Mouse (Mus musculus) G1E-ER4 (cell line): ENCODE data around the gene Kcnh2. TPM values are rescaled to one million over a fixed set of nuclear protein-coding genes. Genes with fewer than 3 reads are reported as not detected.

Experiments
- GATA1 ChIP-seq: IDR thresholded peaks from one replicate; pipeline ENCODE4 v1.8.0; 2012; ENCODE audit warnings: low read length, inconsistent platforms
- polyA plus RNA-seq: library from polyadenylated mRNA; stranded (reverse); fragments of >175 nt; gene quantifications from 2 replicates; pipeline ENCODE4 v1.2.3, GENCODE M21; 2012

Gene Kcnh2
- polyA plus RNA-seq, 1 experiment, result 4.3 TPM

DNA sequence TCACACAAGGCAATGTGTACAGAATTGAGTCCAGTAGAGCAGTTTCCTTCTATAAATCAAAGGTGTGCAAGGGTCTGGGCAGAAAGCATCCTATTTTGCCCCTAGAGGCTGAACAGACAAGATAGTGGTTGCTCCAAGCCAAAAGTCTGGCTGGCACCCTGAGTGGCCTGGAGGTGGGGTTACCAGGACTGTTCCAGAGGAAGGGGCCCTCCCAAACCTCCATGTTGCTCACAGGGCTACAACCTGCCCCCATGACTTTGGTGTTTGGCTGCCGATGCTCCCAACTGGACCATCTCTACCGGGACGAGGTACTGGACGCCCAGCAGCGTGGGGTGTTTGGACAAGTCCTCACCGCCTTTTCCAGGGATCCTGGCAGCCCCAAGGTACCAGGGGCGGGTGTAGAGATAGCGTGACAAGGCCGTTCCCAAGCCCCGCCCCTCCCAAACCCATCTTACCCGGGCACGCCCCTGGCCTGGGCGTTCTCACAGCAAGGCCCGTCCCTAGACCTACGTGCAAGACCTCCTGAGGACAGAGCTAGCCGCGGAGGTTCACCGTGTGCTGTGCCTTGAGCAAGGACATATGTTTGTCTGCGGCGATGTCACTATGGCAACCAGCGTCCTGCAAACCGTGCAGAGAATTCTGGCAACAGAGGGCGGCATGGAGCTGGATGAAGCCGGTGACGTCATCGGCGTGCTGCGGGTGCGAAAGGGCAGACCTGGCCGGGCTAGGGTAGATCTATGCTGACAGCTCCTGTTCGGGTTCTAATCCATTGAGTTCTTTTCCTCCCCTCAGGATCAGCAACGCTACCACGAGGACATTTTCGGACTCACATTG, 31.8 kb upstream of the Kcnh2 start:
- TF ChIP-seq GATA1, result no peak

DNA sequence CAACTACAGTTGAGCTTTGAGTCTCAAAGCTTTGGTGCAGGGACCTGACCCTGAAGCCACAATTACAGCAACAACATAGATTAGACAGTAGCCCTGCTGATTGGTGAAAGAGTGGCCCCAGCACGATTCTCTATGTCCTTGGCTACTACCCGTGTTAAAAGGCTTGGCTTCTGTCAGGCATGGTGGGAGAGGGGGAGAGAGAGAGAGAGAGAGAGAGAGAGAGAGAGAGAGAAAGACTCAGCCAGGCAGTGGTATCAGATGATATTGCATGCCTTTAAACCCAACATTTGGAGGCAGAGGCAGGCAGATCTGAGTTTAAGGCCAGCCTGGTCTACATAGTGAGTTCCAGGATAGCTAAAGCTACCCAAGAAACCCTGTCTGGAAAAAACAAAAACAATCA, 30.6 kb upstream of the Kcnh2 start:
- TF ChIP-seq GATA1, result no peak

DNA sequence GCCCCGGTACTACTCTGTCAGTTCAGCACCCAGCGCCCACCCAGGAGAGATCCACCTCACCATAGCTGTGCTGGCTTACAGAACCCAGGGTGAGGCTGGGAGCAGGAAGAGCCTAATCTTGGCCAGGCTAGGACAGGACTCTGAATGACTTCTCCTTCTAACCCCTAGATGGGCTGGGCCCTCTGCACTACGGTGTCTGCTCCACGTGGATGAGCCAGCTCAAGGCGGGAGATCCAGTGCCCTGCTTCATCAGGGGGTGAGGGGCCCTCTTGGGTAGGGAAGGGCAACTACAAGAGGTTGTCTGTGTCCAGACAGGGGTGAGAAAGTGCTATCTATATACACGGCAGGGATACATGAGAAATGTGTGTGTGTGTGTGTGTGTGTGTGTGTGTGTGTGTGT, 30.1 kb upstream of the Kcnh2 start:
- no peak for TF ChIP-seq GATA1

DNA sequence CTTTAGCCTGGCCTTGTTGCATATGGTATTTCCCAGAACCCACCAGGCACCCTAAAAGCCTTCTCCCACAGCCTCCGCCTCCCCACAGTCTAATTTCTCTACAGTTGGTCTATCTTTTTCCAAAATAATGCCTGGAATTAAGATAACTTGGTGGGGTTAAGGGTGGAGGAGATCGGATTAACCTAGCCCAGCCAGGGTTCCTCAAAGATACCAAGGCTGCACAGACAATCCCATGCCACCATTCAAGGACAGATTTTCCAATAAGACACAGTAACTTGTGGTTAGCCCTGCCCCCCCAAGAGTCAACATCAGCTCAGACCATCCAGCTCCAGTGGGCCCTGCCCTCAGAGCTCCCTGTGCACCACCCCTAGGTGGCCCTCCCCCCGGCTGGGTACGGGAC, 29.1 kb upstream of the Kcnh2 start:
- TF ChIP-seq GATA1, result no peak

DNA sequence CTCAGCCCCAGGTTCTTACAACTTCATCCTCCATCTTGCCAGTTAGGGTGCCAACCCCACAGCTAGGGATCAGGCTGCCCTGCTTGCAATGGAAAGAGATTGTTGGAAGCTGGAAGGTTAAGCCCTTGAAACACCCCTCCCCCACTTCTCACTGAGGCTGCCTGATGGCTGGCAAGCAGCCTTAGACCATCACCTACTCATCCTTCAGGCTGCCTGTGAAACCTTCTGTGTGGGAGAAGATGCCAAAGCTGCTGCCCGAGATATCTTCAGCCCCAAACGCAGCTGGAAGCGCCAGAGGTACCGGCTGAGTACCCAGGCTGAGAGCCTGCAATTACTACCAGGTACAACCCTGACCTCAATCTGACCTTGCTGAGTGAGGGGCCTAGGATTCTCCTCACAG, 28.1 kb upstream of the Kcnh2 start:
- TF ChIP-seq GATA1, result no peak

DNA sequence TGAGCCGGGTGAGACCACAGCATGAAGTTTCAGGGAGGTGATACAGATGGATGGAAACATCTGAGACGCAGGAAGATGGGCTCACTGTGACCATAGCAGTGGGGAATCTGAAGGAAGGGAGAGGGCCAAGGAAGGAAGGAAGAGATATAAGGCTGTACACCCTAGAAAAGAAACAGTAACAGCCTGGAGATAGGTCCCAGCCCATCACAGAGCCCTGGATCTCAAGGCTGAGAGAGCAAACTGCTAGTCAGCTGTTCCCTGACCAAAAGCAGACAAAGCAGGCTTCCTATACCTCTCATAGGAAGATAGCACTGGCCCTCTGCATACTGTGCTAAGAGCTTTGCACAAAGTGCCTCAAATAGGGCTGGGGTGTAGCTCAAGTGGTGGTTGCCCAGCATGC, 27.3 kb upstream of the Kcnh2 start:
- TF ChIP-seq GATA1, result no peak

DNA sequence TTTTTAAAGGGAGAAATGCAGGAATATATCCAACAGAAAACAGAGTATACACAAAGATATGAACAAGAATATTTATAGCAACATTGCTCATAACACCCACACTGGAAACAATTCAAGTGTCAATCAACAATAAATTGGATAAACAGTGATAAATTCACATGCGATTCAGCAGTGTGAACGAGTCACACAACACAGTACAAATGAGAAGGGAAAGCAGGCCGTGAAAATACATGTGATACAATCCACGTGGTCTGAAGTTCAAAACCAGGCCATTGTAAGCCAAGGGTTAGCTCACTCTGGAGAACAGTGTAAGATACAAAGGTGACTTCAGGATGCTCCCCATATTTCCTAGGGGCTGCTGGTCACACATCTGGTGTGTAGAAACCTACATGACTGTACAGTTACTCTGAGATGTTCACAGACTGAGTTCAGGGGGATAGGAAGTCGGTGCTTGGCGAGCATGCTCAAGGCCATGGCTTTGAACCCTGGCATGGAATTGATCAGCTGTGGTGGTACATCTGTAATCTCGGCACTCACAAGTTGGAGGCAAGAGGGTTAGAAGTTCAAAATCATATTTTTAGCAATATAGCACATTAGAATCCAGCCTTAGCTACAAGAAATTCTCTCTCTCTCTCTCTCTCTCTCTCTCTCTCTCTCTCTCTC, 23.4 kb upstream of the Kcnh2 start:
- TF ChIP-seq GATA1, result no peak

DNA sequence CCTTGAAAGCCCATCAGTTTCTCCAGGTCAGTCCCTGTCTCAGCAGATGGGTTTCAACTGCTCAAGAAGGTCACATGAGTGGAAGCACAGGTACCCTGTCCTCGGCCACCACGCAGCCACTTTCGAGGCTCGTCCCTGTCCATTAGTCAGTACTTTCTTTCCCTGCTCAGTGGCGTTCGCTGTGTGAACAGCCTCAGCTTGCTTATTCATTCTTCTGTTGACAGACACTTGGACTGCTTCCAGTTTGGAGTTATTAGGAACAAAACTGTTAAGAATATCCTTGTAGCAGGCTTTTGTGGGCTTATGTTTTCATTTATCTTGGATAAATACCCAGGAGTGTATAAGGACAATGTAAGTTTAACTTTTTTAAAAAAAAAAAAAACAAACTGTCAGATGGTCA, 22.8 kb upstream of the Kcnh2 start:
- TF ChIP-seq GATA1, result no peak

DNA sequence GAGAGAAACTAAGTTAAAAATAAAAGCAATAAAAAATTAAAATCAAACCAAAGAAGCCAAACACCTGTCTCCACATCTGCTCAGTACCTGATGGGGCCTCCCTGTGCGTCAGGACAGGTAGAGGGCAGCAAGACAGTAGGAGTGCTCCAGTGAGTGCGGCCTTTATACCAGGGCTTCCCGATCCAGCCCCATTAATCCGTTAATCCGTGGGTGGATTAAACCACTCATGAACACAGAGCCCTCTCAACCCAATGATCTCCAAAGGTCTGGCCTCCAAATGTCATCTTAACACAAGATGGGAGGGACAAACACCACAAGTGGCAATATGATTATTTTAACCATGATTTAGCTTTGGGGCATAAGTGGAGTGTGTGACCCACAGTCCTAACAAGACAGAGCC, 22.4 kb upstream of the Kcnh2 start:
- no peak for TF ChIP-seq GATA1

DNA sequence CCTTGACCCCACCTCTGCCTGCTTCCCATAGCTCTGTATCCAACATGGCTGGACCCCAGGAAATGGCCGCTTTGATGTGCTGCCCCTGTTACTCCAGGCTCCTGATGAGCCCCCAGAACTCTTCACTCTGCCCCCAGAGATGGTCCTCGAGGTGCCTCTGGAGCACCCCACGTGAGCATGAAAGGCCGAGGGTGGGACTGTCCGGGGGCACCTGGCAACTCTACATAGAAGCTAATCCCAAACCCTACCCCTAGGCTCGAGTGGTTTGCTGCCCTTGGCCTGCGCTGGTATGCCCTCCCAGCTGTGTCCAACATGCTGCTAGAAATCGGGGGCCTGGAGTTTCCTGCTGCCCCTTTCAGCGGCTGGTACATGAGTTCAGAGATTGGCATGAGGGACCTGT, 18.4 kb upstream of the Kcnh2 start:
- TF ChIP-seq GATA1, result no peak

DNA sequence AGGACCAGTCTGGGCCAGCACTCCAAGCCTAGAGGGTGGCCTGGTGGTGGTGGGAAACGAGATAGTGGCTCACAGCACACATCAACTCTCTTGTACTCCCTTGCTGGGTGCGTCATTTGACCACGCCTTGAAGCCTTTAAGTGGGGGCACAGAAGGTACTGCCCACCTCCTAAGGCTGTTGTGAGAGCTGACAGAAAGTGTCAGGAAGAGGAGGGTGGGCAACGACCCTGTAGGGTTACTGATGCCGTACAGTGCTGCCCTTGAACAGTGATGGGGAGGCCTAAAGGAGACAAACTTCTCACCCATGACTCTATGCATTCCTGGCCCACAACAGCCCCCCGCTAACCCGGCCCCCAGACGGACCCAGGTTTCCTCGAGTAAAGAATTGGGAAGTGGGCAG, 15.0 kb upstream of the Kcnh2 start:
- TF ChIP-seq GATA1, result no peak

DNA sequence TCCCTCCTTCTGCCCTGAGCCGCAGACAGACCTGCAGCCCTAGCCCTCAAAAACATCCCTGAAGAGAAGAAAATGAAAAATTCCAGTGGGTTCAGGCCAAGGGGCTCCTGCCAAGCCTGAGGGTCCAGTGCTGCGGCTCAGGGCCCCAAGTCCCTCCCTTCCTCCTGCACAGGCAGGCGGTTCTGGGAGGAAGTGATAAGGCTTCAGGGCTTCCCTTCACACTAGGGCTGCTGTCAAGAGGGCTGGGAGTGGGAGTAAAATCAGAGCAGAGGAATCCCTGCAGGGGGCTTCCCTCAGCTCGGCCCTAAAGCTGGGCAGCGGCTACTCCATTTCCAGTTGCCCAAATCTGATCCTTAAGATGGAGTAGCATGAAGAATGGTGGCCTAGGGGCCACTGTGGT, 14.1 kb upstream of the Kcnh2 start:
- TF ChIP-seq GATA1, result no peak

DNA sequence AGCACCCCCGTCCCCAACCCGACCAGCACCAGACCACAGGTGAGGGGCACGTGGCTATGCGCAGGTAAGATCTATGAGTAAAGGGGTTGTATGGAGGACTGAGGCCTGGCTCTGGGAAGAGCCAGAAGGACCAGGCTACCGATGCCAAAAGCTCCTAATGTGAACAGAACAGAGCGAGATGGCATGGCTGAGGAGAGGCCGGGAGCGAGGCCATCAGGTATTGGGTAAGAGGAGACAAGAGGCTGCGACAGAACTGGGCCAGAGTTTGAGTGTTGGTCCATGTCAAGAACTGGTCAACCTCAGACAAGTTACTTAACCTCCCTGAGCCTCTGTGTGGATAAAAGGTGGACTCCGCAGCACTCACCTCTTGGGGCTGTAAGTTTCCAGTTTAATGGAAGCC, 13.6 kb upstream of the Kcnh2 start:
- no peak for TF ChIP-seq GATA1

DNA sequence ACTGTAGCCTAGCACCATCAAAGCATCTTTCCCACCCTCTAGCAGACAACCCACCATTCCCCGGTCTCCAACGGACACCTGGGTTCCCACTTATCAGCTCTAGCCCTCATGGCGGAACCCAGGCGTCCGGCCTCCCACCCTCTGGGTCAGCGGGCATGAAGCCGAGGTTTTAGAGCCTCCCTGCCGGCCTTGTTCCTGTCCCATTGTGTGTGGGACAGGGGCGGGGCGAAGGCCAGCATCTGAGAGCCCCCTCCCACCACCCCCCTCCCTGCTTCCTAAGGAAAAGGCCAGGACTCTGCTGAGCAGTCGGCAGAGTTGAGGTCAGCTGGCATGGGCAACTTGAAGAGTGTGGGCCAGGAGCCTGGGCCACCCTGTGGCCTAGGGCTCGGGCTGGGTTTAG, 13.1 kb upstream of the Kcnh2 start, which contains the start of gene Nos3:
TSS of gene Nos3 (plus strand) at position 303 of the 400 bp plus-strand sequence.
- no peak for TF ChIP-seq GATA1

DNA sequence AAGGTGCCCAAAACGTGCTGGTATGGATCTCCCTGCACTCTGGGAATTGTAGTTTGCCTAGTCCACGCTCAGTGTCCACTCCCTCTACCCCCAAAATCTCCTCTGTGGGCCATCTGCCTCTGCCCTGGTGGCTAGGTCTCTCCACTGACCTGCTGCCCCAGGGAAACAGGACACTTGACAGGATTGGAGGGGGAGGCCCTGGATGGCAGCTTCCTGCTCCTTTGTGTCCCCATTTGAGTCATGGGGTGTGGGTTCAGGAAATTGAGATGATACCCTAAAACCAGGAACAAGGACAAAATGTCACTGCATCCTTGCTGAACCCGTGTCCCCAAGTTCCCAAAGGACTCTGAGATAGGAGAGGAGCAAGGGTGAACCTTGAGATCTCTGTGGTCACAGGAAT, 12.7 kb upstream of the Kcnh2 start:
- no peak for TF ChIP-seq GATA1

DNA sequence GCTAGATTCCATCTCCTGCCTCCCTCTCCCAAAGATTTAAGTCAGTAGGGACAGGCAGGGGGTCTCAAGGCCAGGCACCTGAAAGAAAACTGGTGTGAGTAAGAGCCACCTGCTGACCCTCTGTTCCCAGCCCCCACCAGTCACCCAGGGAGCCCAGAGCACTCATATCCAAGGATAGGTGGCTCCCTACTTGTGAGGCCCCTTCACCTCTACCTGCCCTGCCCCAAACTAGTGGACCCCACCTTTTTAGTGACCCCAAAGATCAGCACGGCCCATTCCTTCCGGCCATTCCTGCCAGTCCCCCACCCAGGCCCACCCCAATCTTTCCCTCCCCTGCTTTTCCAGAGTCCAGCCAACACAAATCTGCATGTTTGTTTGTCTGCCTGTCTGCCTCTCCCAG, 12.1 kb upstream of the Kcnh2 start:
- TF ChIP-seq GATA1, result no peak
